Mouse (Mus musculus) intestine, embryonic 14.5 days (tissue): Measurements from ENCODE around the gene Spp2. TPM values are rescaled to one million over a fixed set of nuclear protein-coding genes. Genes with fewer than 3 reads are reported as not detected.

Experiments
- ATAC-seq: fragments of 200-750 bp; cut with Nextera tagmentation; replicated peaks from 2 replicates; pipeline ENCODE4 v1.8.0; 2017; ENCODE audit warnings: low read depth, moderate number of reproducible peaks, moderate TSS enrichment, moderate library complexity; ENCODE audit not compliant: low FRiP score, low TSS enrichment
- DNase-seq: peaks from one replicate; pipeline ENCODE4 v3.0.0-alpha.2; 2018; ENCODE audit warnings: low spot score
- H3K27ac ChIP-seq: fragments of 300-500 bp; sonication (generic); 2 replicates; pipeline ENCODE4 v1.5.1; 2014; ENCODE audit warnings: low read depth, mild to moderate bottlenecking, control low read depth
- H3K27me3 ChIP-seq: fragments of 300-500 bp; sonication (generic); replicated peaks from 2 replicates; pipeline ENCODE4 v1.6.1; 2014; ENCODE audit warnings: low read length, control low read depth; ENCODE audit not compliant: control insufficient read depth, insufficient read depth
- H3K36me3 ChIP-seq: fragments of 300-500 bp; sonication (generic); 2 replicates; pipeline ENCODE4 v1.6.1; 2014; ENCODE audit warnings: low read length, control low read depth; ENCODE audit not compliant: control insufficient read depth, insufficient read depth
- H3K4me1 ChIP-seq: fragments of 300-500 bp; sonication (generic); replicated peaks from 2 replicates; pipeline ENCODE4 v1.6.1; 2014; ENCODE audit warnings: low read length, control low read depth, mixed read lengths; ENCODE audit not compliant: control insufficient read depth, insufficient read depth
- H3K4me2 ChIP-seq: fragments of 300-500 bp; sonication (generic); 2 replicates; pipeline ENCODE4 v1.6.1; 2014; ENCODE audit warnings: low read length
- H3K4me3 ChIP-seq: fragments of 300-500 bp; sonication (generic); 2 replicates; pipeline ENCODE4 v1.5.1; 2014; ENCODE audit warnings: low read depth, low read length, control low read depth, mixed read lengths
- H3K9ac ChIP-seq: fragments of 300-500 bp; sonication (generic); 2 replicates; pipeline ENCODE4 v1.6.1; 2014; ENCODE audit warnings: mild to moderate bottlenecking, low read length
- H3K9me3 ChIP-seq: fragments of 300-500 bp; sonication (generic); 2 replicates; pipeline ENCODE4 v1.6.1; 2016; ENCODE audit warnings: low read length, control low read depth; ENCODE audit not compliant: control insufficient read depth
- WGBS: fragments of 180-500 bp; shearing (Covaris S2); extraction: QIAGEN DNeasy Blood & Tissue Kit; methylation state at CpG from one replicate; pipeline ENCODE4 v1.1.7; 2014; 5-methylcytosine and 5-hydroxymethylcytosine counted together
- polyA plus RNA-seq: library from polyadenylated mRNA; unstranded; fragments of >200 nt; fragmentation: Nextera tagmentation; extraction: Ambion mirVana; gene quantifications from 2 replicates; pipeline ENCODE4 v1.2.1, GENCODE M21; 2014

Spp2 gene
- polyA plus RNA-seq, 1 experiment from 2014 or later = 0.88 TPM

DNA sequence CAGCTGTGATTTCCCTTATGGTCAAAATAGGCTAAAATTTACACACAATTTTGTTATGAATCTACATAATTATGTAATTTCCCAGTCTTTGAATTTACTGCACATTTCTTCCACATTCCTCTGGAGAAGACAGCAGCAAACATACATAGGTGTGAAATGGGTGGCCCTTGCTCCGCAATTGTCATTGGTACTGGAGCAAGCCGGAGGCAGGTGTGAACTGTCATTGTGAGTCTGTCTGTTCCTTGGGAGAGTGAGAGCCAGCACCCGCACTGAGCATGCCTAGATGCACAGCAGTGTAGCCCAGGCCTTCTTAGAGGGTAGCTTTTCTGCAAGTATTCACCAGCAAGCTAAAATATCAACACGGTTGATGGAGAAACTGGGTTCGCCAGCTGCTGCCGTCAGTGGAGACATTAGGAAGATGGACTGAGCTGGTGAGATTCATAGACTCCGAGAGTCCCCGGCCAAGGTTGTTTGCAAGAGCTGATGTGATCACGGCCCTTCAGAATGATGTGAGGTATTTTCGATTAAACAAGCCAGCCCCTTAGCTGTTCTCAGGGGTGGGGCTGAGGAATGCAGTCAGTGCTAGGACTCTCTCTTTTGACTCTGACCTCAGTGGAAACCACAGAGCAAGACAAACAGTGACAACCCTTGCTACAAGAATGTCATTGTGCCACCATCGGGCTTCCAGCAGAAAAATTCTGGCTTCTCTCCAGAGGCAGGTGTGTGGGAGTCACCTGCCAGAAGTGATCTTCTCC is 21.4 kb downstream of the Spp2 start:
- Histone ChIP-seq H3K27me3 (no peaks in the 10 kb centered on the region), H3K27ac (no peak overlapping the region), H3K9ac (no peak overlapping the region), H3K4me3 (no peak overlapping the region), H3K36me3 (no peaks in the 10 kb centered on the region), H3K9me3 (no peaks in the 10 kb centered on the region), H3K4me2 (no peak overlapping the region), H3K4me1 (peaks cover 6% of the 10 kb centered on the region)
- ATAC-seq = no peak
- 51% methylated on average over 11 of the region's 11 CpGs for WGBS
- no peak for DNase-seq

DNA sequence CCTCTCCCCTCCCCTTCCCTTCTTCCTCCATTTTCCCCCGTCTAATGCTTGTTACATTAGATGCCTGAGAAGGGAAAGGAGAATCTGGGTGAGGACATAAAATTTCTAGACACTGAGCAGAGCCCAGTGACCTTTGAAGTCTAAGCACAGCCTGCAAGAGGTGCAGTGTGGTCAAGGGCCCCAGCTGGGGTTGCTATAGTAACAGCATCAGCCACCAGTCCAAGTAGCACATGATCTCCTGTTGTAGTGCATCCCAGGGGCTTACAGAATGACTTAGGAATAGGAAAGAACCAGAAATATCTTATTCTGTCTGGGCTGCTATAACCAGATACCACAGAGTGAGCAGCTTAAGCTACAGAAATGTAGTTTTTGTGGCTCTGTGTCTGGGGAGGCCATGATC is 22.7 kb downstream of the Spp2 start:
- Histone ChIP-seq H3K27me3 (no peaks in the 10 kb centered on the region), H3K9me3 (no peaks in the 10 kb centered on the region), H3K4me1 (peaks cover 6% of the 10 kb centered on the region), H3K27ac (no peak overlapping the region), H3K4me2 (no peak overlapping the region), H3K9ac (no peak overlapping the region), H3K36me3 (no peaks in the 10 kb centered on the region), H3K4me3 (no peak overlapping the region)
- ATAC-seq (no peak), DNase-seq (no peak)
- 11% methylated on average over 1 of the region's 1 CpGs for WGBS

DNA sequence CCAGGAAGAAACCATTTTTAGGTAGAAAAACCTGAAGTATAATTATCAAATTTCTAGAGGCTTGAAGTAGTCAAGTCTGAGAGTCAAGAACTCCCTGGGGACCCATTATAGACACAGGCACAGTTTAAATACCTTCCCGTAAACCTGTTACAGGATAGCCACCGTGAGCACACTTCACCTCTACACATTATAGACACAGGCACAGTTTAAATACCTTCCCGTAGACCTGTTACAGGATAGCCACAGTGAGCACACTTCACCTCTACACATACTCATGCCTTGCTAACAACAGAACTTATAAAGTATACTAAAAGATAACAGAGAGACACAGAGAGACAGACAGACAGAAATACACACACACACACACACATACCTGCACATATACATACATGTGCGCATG is 24.5 kb downstream of the Spp2 start:
- Histone ChIP-seq H3K4me2 (no peak overlapping the region), H3K4me3 (no peak overlapping the region), H3K4me1 (peaks cover 6% of the 10 kb centered on the region), H3K27ac (no peak overlapping the region), H3K9ac (no peak overlapping the region), H3K36me3 (no peaks in the 10 kb centered on the region), H3K27me3 (no peaks in the 10 kb centered on the region), H3K9me3 (no peaks in the 10 kb centered on the region)
- 82% methylated on average over 4 of the region's 4 CpGs for WGBS
- ATAC-seq (no peak), DNase-seq (no peak)

DNA sequence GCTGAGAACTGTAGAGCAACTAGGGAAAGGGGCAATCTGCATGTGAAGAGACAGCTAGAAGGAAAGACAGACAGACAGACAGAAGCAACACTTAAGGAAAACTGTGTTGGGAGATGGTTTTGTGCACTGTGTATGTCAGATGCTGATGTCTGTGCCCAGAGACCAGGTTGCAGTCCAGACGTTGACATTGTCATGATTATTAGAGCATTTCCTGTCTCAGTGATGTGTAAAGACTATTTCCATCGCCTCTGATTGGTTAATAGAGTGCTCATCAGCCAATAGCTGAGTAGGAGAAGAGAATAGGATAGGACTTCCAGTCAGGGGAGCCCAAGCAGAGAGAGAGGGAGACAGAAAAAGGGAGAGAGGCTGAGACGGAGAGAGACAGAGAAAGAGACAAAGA is 25.8 kb downstream of the Spp2 start:
- Histone ChIP-seq H3K9me3 (no peaks in the 10 kb centered on the region), H3K4me1 (peaks cover 6% of the 10 kb centered on the region), H3K36me3 (no peaks in the 10 kb centered on the region), H3K27ac (no peak overlapping the region), H3K27me3 (no peaks in the 10 kb centered on the region), H3K9ac (no peak overlapping the region), H3K4me2 (no peak overlapping the region), H3K4me3 (no peak overlapping the region)
- ATAC-seq (no peak), DNase-seq (no peak)
- 33% methylated on average over 3 of the region's 3 CpGs for WGBS

DNA sequence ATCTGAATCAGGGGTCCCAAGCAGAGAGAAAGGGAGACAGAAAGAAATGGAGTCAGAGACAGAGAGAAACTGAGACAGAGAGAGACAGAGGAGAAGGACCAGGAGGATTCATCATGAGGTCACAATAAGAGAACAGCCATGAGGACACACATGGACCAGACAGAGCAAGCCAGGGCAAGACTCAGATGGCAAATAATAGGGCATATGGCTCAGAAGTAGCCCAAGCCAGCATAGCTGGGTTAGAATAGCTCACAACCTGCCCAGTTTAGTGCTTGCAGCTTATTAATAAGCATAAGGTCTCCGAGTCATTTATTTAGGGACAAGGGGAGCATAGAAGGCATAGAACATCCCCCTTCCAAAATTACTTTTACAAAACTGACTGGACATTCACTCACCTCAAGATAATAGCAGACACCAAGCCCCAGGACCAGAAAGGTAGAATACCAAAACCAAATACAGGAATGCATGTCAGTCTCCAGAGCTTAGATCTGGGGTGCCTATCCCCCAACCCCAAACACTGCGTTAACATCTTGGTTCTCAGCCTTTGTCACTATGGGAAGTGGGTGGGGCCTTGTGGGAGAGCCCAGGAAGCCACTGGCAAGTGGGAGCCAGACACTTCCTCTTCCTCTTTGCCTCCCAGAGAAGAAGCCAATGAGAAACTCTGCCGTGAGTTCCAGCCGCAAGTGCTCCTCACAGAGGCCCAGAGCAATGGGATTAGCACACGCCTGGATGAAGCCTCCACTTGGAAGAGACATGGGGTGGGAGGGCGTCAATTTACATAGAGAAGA is 26.5 kb downstream of the Spp2 start:
- no peaks in the 10 kb centered on the region for H3K9me3 ChIP-seq
- H3K9ac ChIP-seq = no peak overlapping the region
- H3K27ac ChIP-seq = no peak overlapping the region
- no peaks in the 10 kb centered on the region for H3K27me3 ChIP-seq
- WGBS = 74% methylated on average over 6 of the region's 6 CpGs
- ATAC-seq = no peak
- H3K4me1 ChIP-seq = peaks cover 6% of the 10 kb centered on the region
- no peak for DNase-seq
- no peak overlapping the region for H3K4me2 ChIP-seq
- H3K4me3 ChIP-seq = no peak overlapping the region
- H3K36me3 ChIP-seq = no peaks in the 10 kb centered on the region

DNA sequence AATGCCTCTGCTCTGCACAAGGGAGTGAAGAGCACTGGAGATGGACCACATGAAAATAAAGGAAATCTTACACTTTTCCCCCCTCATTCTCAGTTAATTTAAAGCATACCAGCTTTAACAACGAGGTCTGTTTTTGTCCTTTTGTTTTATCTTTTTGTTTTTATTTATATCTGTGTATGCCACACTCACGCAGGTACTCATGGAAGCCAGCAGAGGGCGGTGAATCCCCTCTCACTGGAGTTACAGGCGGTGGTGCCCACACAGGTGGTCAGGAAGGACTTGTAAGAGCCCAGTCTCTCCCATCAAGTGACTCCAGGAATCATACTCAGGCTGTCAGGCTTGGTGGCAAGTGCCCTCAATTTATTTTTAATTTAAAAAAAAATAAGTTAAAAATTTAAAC is 27.3 kb downstream of the Spp2 start:
- H3K4me1 ChIP-seq = no peaks in the 10 kb centered on the region
- no peaks in the 10 kb centered on the region for H3K9me3 ChIP-seq
- ATAC-seq (no peak), DNase-seq (no peak)
- H3K4me3 ChIP-seq = no peak overlapping the region
- H3K36me3 ChIP-seq = no peaks in the 10 kb centered on the region
- H3K4me2 ChIP-seq = no peak overlapping the region
- no peaks in the 10 kb centered on the region for H3K27me3 ChIP-seq
- 71% methylated on average over 4 of the region's 4 CpGs for WGBS
- H3K9ac ChIP-seq = no peak overlapping the region
- no peak overlapping the region for H3K27ac ChIP-seq

DNA sequence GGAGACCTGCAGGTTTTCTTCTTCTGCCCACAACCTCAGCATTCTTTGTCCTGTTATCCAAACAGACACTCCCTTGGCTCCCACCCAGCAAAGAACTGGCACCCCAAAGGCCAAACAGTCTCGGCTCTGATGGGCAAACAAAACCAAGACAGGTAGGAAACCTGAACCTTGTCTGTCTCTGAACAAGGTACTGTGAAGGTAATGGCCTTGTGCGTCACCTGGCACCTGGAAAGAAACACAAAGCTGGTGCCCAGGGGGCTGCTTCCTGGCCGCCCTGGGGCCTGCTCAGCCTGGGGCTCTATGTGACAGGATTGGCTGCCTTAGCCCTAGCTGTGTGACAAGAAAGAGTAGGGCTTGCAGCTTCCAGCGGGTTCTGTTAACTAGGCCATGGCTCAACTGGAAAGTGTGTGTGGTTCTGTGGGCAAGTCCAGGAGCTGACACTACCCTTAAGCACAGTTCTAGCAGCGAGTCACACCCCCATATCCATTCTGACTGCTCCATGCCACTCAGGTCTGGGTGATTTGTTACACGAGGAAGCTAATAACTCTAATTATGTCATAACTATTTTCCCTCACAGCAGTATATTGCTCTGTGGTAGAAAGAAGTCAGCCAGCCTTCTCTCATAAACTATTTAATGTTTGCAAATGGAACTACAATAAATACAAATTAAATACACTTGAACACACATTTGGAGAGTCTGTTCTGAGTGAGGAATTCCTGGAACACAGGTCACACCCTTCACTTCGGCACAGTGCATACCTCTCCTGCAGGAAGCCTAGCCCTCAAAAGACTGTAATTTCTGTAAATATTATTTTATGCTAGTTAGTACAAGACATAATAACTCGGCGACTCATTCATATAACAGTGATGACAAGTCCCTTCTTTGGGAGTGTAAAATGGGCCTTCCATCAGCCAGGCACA is 30.7 kb downstream of the Spp2 start:
- no peaks in the 10 kb centered on the region for H3K9me3 ChIP-seq
- no peaks in the 10 kb centered on the region for H3K36me3 ChIP-seq
- ATAC-seq = no peak
- no peaks in the 10 kb centered on the region for H3K27me3 ChIP-seq
- no peaks in the 10 kb centered on the region for H3K4me1 ChIP-seq
- no peak overlapping the region for H3K4me2 ChIP-seq
- H3K9ac ChIP-seq = no peak overlapping the region
- DNase-seq = peak; percentile 57
- no peak overlapping the region for H3K27ac ChIP-seq
- 61% methylated on average over 9 of the region's 9 CpGs for WGBS
- H3K4me3 ChIP-seq = no peak overlapping the region

DNA sequence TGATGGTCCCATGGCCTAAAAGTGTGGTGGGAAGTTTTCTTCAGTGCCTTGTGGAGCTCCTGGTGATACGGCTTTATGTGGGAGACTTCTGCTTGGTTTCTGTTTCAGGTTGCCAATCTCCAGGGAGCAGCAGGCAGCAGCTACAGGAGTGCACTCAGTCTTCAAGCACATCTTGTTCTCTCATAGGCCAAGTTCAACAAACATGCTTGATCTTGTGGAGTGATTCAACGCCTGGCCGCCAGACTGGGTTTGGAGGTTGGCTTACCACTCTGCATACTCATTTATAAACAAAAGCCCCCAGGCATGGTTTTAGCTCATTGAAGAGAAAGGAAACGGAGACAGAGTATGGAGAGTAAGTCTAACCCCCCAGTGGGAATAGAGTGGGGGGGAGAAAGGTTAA is 36.6 kb downstream of the Spp2 start:
- Histone ChIP-seq H3K27me3 (no peaks in the 10 kb centered on the region), H3K27ac (no peak overlapping the region), H3K4me1 (peaks cover 7% of the 10 kb centered on the region; the same call in 1 of the 2 replicates), H3K9me3 (no peaks in the 10 kb centered on the region), H3K4me3 (no peak overlapping the region), H3K36me3 (no peaks in the 10 kb centered on the region), H3K9ac (no peak overlapping the region), H3K4me2 (no peak overlapping the region)
- ATAC-seq (no peak), DNase-seq (no peak)
- WGBS = 47% methylated on average over 4 of the region's 4 CpGs
